Mouse (Mus musculus) neural tube, embryonic 14.5 days (tissue): ENCODE measurements around the gene Siah2. TPM values are rescaled to one million over a fixed set of nuclear protein-coding genes. Genes with fewer than 3 reads are reported as not detected.

Experiments used
- ATAC-seq: fragments of 200-750 bp; cut with Nextera tagmentation; 2 replicates; pipeline ENCODE4 v1.8.0; 2017; ENCODE audit warnings: low read depth, mild to moderate bottlenecking, moderate TSS enrichment, moderate library complexity
- H3K27ac ChIP-seq: fragments of 300-500 bp; sonication (generic); 2 replicates; pipeline ENCODE4 v1.5.1; 2014; ENCODE audit warnings: low read depth, mild to moderate bottlenecking, control low read depth, low read length, moderate library complexity, mixed read lengths
- H3K27me3 ChIP-seq: fragments of 300-500 bp; sonication (generic); 2 replicates; pipeline ENCODE4 v1.6.1; 2014; ENCODE audit warnings: low read length; ENCODE audit not compliant: control insufficient read depth, insufficient read depth
- H3K36me3 ChIP-seq: fragments of 300-500 bp; sonication (generic); 2 replicates; pipeline ENCODE4 v1.6.1; 2014; ENCODE audit warnings: low read length, mixed read lengths; ENCODE audit not compliant: control insufficient read depth, insufficient read depth
- H3K4me1 ChIP-seq: fragments of 300-500 bp; sonication (generic); 2 replicates; pipeline ENCODE4 v1.6.1; 2014; ENCODE audit warnings: low read length; ENCODE audit not compliant: control insufficient read depth, insufficient read depth
- H3K4me2 ChIP-seq: fragments of 300-500 bp; sonication (generic); 2 replicates; pipeline ENCODE4 v1.6.1; 2014; ENCODE audit warnings: mild to moderate bottlenecking, low read depth, low read length, control low read depth
- H3K4me3 ChIP-seq: fragments of 300-500 bp; sonication (generic); 2 replicates; pipeline ENCODE4 v1.5.1; 2014; ENCODE audit warnings: low read depth, low read length, control low read depth, mixed read lengths
- H3K9ac ChIP-seq: fragments of 300-500 bp; sonication (generic); replicated peaks from 2 replicates; pipeline ENCODE4 v1.6.1; 2014; ENCODE audit warnings: low read depth, mild to moderate bottlenecking, control low read depth, low read length, mixed read lengths
- H3K9me3 ChIP-seq: fragments of 300-500 bp; sonication (generic); 2 replicates; pipeline ENCODE4 v1.6.1; 2016; ENCODE audit warnings: low read length; ENCODE audit not compliant: control insufficient read depth
- WGBS: fragments of 180-500 bp; shearing (Covaris S2); extraction: QIAGEN DNeasy Blood & Tissue Kit; methylation state at CpG from one replicate; pipeline ENCODE4 v1.1.7; 2014; 5-methylcytosine and 5-hydroxymethylcytosine counted together
- polyA plus RNA-seq: library from polyadenylated mRNA; unstranded; fragments of >200 nt; fragmentation: Nextera tagmentation; extraction: Ambion mirVana; gene quantifications from 2 replicates; pipeline ENCODE4 v1.2.1, GENCODE M21; 2014

Gene Siah2
- polyA plus RNA-seq, 1 experiment from 2014 or later, result 14.3 TPM

DNA sequence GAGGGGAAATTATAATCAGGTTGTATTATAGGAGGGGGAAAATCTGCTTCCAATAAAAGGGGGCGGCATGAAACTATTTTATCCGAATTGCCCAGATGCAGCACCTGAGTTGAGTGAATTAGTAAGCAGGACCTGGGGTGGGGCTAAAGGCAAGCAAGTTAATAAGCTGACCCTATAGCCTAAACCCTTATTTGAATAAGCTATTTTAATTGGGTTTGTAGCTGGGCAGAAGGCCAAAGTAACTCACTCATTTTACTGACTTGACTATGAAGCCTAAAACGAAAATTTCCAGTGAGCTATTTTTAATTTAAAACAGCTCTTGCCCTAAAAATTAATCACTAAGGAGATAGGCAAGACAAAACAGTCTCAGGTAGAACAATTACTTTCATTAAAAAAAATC, 2.5 kb downstream of the Siah2 start:
- 54% methylated on average over 3 of the region's 3 CpGs for WGBS
- ATAC-seq, result no peak
- H3K9ac ChIP-seq, result no peak overlapping the region

GRCm38 (mm10) chr3:58689105-58689504, 3.1 kb downstream of the Siah2 start:
- Histone ChIP-seq H3K36me3 (no peaks in the 10 kb centered on the region), H3K27me3 (no peaks in the 10 kb centered on the region), H3K4me2 (peak overlapping the region; percentile 85; the same call in 1 of the 2 replicates), H3K4me3 (no peak overlapping the region), H3K27ac (no peak overlapping the region), H3K4me1 (peaks cover 13% of the 10 kb centered on the region), H3K9ac (no peak overlapping the region), H3K9me3 (no peaks in the 10 kb centered on the region)
- WGBS, result 80% methylated on average over 7 of the region's 7 CpGs
- ATAC-seq, result no peak

More for the DNA sequence above, 2.5 kb downstream of the Siah2 start:
- Histone ChIP-seq H3K9me3 (no peaks in the 10 kb centered on the region), H3K36me3 (no peaks in the 10 kb centered on the region), H3K4me3 (no peak overlapping the region), H3K4me1 (peaks cover 13% of the 10 kb centered on the region), H3K4me2 (peak overlapping the region; percentile 85; the same call in 1 of the 2 replicates), H3K27me3 (no peaks in the 10 kb centered on the region), H3K27ac (no peak overlapping the region)

GRCm38 (mm10) chr3:58688551-58688950, 3.6 kb downstream of the Siah2 start:
- WGBS, result 98% methylated on average over 4 of the region's 4 CpGs
- no peak for ATAC-seq

GRCm38 (mm10) chr3:58686922-58687284, 5.3 kb downstream of the Siah2 start:
- Histone ChIP-seq H3K36me3 (no peaks in the 10 kb centered on the region), H3K9ac (no peak overlapping the region)
- 77% methylated on average over 2 of the region's 2 CpGs for WGBS

More at GRCm38 (mm10) chr3:58688551-58688950, 3.6 kb downstream of the Siah2 start:
- Histone ChIP-seq H3K36me3 (no peaks in the 10 kb centered on the region), H3K9me3 (no peaks in the 10 kb centered on the region), H3K4me1 (peaks cover 13% of the 10 kb centered on the region), H3K27me3 (no peaks in the 10 kb centered on the region), H3K9ac (no peak overlapping the region), H3K4me2 (no peak overlapping the region), H3K4me3 (no peak overlapping the region), H3K27ac (no peak overlapping the region)

GRCm38 (mm10) chr3:58686206-58686921, 5.8 kb downstream of the Siah2 start:
- Histone ChIP-seq H3K27ac (no peak overlapping the region), H3K4me1 (peaks cover 16% of the 10 kb centered on the region), H3K4me2 (no peak overlapping the region), H3K9me3 (no peaks in the 10 kb centered on the region), H3K36me3 (no peaks in the 10 kb centered on the region), H3K4me3 (no peak overlapping the region), H3K9ac (no peak overlapping the region), H3K27me3 (no peaks in the 10 kb centered on the region)
- 90% methylated on average over 7 of the region's 7 CpGs for WGBS
- ATAC-seq, result no peak

More at GRCm38 (mm10) chr3:58686922-58687284, 5.3 kb downstream of the Siah2 start:
- Histone ChIP-seq H3K9me3 (no peaks in the 10 kb centered on the region), H3K4me2 (no peak overlapping the region), H3K4me3 (no peak overlapping the region), H3K27me3 (no peaks in the 10 kb centered on the region), H3K4me1 (peaks cover 14% of the 10 kb centered on the region), H3K27ac (no peak overlapping the region)
- ATAC-seq, result no peak

GRCm38 (mm10) chr3:58685396-58685795, 6.8 kb downstream of the Siah2 start:
- Histone ChIP-seq H3K36me3 (no peaks in the 10 kb centered on the region), H3K27ac (no peak overlapping the region), H3K9ac (no peak overlapping the region), H3K4me1 (peaks cover 17% of the 10 kb centered on the region), H3K27me3 (no peaks in the 10 kb centered on the region), H3K9me3 (no peaks in the 10 kb centered on the region), H3K4me2 (no peak overlapping the region), H3K4me3 (no peak overlapping the region)
- ATAC-seq, result no peak
- 89% methylated on average over 3 of the region's 3 CpGs for WGBS

GRCm38 (mm10) chr3:58683346-58683745, 8.9 kb downstream of the Siah2 start:
- ATAC-seq, result no peak
- no peaks in the 10 kb centered on the region for H3K9me3 ChIP-seq
- H3K27ac ChIP-seq, result no peak overlapping the region
- no peak overlapping the region for H3K4me3 ChIP-seq
- H3K4me1 ChIP-seq, result peaks cover 12% of the 10 kb centered on the region
- no peaks in the 10 kb centered on the region for H3K27me3 ChIP-seq
- H3K9ac ChIP-seq, result no peak overlapping the region
- WGBS, result 86% methylated on average over 7 of the region's 7 CpGs
- H3K4me2 ChIP-seq, result no peak overlapping the region
- no peaks in the 10 kb centered on the region for H3K36me3 ChIP-seq

DNA sequence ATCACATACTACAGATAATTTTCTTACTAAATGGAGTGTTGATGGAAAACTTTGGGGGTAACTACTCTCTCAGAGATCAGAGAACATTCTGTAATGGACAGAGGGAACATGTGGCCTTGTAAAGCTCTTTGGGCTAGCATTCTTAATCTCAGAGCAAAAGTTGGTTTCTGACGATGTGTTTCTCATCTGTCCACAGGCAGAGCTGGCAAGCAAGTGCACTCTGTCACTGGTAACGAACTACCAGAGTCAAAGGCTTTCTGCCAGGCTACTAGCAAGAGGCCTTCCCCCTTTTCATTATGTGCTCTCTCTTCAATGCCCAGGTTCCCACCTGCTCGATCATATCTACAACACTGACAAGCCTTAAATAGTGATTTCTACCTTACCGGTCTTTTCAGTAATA, 9.9 kb downstream of the Siah2 start:
- Histone ChIP-seq H3K9ac (no peak overlapping the region), H3K4me1 (peaks cover 12% of the 10 kb centered on the region), H3K36me3 (no peaks in the 10 kb centered on the region), H3K27me3 (no peaks in the 10 kb centered on the region), H3K4me3 (no peak overlapping the region), H3K9me3 (no peaks in the 10 kb centered on the region), H3K27ac (no peak overlapping the region), H3K4me2 (no peak overlapping the region)
- ATAC-seq, result no peak
- 72% methylated on average over 4 of the region's 4 CpGs for WGBS

DNA sequence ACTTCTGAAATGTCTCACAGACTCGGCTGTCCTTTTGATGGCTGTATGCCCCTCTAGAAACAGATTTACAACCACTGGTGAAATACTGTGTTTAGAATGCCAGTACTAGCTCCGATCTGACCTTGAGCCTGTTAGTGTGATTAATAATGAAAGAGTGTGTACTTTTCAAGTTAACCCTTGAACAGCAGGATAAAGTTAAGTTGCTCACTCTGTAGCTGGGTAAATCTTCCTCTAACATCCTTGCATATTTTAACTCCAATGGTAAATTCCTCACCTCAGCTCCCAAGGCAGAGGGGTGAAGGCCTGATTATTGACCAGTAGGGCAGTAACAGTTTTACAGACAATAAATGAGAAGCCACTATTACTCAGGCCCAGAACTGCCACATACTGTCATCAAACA, 10.4 kb downstream of the Siah2 start:
- no peak for ATAC-seq
- 8% methylated on average over 2 of the region's 2 CpGs for WGBS
- peaks cover 12% of the 10 kb centered on the region for H3K4me1 ChIP-seq

More for the DNA sequence above, 10.4 kb downstream of the Siah2 start:
- Histone ChIP-seq H3K4me2 (no peak overlapping the region), H3K36me3 (no peaks in the 10 kb centered on the region), H3K9ac (no peak overlapping the region), H3K4me3 (no peak overlapping the region), H3K27ac (no peak overlapping the region), H3K9me3 (no peaks in the 10 kb centered on the region), H3K27me3 (no peaks in the 10 kb centered on the region)
